Mouse (Mus musculus): ENCODE data around the gene Trim66. TPM values are rescaled to one million over a fixed set of nuclear protein-coding genes. Genes with fewer than 3 reads are reported as not detected.

Gene Trim66
- polyA plus RNA-seq, 1 experiment from 2014 or later: 0.25 TPM

GRCm38 (mm10) chr7:109438781-109439591, 68.9 kb downstream of the Trim66 start, which contains the start of gene Stk33:
Stk33 (minus strand) TSS chr7:109439081.
- H3K4me2 ChIP-seq (replicated peaks): peak within 1 kb of the TSS; percentile 67
- peak within 1 kb of the TSS; percentile 60 for H3K9ac ChIP-seq (replicated peaks)
- H3K27ac ChIP-seq (replicated peaks): peak within 1 kb of the TSS; percentile 62
- H3K4me3 ChIP-seq: peak within 1 kb of the TSS; percentile 48
- no peaks in the 10 kb centered on the region for H3K36me3 ChIP-seq
- no peaks in the 10 kb centered on the region; the same call in 1 of the 2 replicates for H3K27me3 ChIP-seq
- ATAC-seq (replicated peaks): peak; percentile 87
- no peaks in the 10 kb centered on the region for H3K9me3 ChIP-seq
- peaks cover 18% of the 10 kb centered on the region for H3K4me1 ChIP-seq
- WGBS: under 1% methylated on average over 62 of the region's 62 CpGs

- Histone ChIP-seq H3K36me3 (no peaks in the 10 kb centered on the region), H3K27ac (replicated peaks) (no peak overlapping the region), H3K9me3 (no peaks in the 10 kb centered on the region), H3K4me2 (replicated peaks) (no peak overlapping the region), H3K9ac (replicated peaks) (no peak overlapping the region), H3K4me1 (no peaks in the 10 kb centered on the region), H3K27me3 (0 out of 2 replicates have a peak, but pooled peaks cover 7% of the 10 kb centered on the region), H3K4me3 (no peak overlapping the region)
- 61% methylated on average over 3 of the region's 3 CpGs for WGBS
- peak; percentile 80 for ATAC-seq (replicated peaks)
Observed at GRCm38 (mm10) chr7:109424422-109425159, 83.3 kb downstream of the Trim66 start.

GRCm38 (mm10) chr7:109422803-109423202, 85.1 kb downstream of the Trim66 start:
- Histone ChIP-seq H3K4me1 (no peaks in the 10 kb centered on the region), H3K9ac (replicated peaks) (no peak overlapping the region), H3K36me3 (no peaks in the 10 kb centered on the region), H3K27me3 (0 out of 2 replicates have a peak, but pooled peaks cover 4% of the 10 kb centered on the region), H3K4me2 (replicated peaks) (no peak overlapping the region), H3K4me3 (no peak overlapping the region), H3K9me3 (no peaks in the 10 kb centered on the region), H3K27ac (replicated peaks) (no peak overlapping the region)
- 72% methylated on average over 8 of the region's 8 CpGs for WGBS
- no peak for ATAC-seq (replicated peaks)

- 20% methylated on average over 7 of the region's 7 CpGs for WGBS
- H3K9me3 ChIP-seq: no peaks in the 10 kb centered on the region
- ATAC-seq (replicated peaks): no peak
Observed at GRCm38 (mm10) chr7:109405491-109405890, 102.4 kb downstream of the Trim66 start.

GRCm38 (mm10) chr7:109399299-109399698, 108.6 kb downstream of the Trim66 start:
- peak overlapping the region; percentile 27; the same call in 1 of the 2 replicates for H3K27ac ChIP-seq (replicated peaks)
- no peak overlapping the region for H3K9ac ChIP-seq (replicated peaks)
- no peaks in the 10 kb centered on the region for H3K27me3 ChIP-seq
- no peak overlapping the region for H3K4me2 ChIP-seq (replicated peaks)
- H3K9me3 ChIP-seq: no peaks in the 10 kb centered on the region
- H3K4me3 ChIP-seq: no peak overlapping the region
- no peak for ATAC-seq (replicated peaks)
- no peaks in the 10 kb centered on the region for H3K4me1 ChIP-seq
- WGBS: 49% methylated on average over 3 of the region's 3 CpGs
- no peaks in the 10 kb centered on the region for H3K36me3 ChIP-seq

More at GRCm38 (mm10) chr7:109405491-109405890, 102.4 kb downstream of the Trim66 start:
- no peak overlapping the region for H3K9ac ChIP-seq (replicated peaks)
- no peaks in the 10 kb centered on the region for H3K27me3 ChIP-seq
- no peak overlapping the region for H3K27ac ChIP-seq (replicated peaks)
- no peaks in the 10 kb centered on the region for H3K36me3 ChIP-seq
- peaks cover 3% of the 10 kb centered on the region; the same call in 1 of the 2 replicates for H3K4me1 ChIP-seq
- H3K4me2 ChIP-seq (replicated peaks): no peak overlapping the region
- H3K4me3 ChIP-seq: no peak overlapping the region

Small RNA genes lying within 50 kb of the gene (microRNA-seq; reads per million reads assigned to microRNA genes)
- not detected for gene Gm47284

Other genes starting within 250 kb of the Trim66 start
- 5.8 and 7.0 TPM in 2 replicates for gene Stk33, start 69.1 kb downstream of the Trim66 start, polyA plus RNA-seq (2015; fragmentation: Nextera tagmentation; extraction: Ambion mirVana)
- gene Rpl27a, start 11.0 kb upstream of the Trim66 start, polyA plus RNA-seq (2015; fragmentation: Nextera tagmentation; extraction: Ambion mirVana): 83.3 and 86.3 TPM in 2 replicates
- gene St5, start 195.5 kb upstream of the Trim66 start, polyA plus RNA-seq (2015; fragmentation: Nextera tagmentation; extraction: Ambion mirVana): 11.4 and 13.1 TPM in 2 replicates
- gene Akip1, start 195.6 kb upstream of the Trim66 start, polyA plus RNA-seq (2015; fragmentation: Nextera tagmentation; extraction: Ambion mirVana): 18.1 and 18.9 TPM in 2 replicates
- gene BC051019, start 215.7 kb upstream of the Trim66 start, polyA plus RNA-seq (2015; fragmentation: Nextera tagmentation; extraction: Ambion mirVana): 0.22 and 0.88 TPM in 2 replicates
- gene Ascl3, start 223.6 kb upstream of the Trim66 start, polyA plus RNA-seq (2015; fragmentation: Nextera tagmentation; extraction: Ambion mirVana): not detected in 2 replicates
- gene Tmem9b, start 244.7 kb upstream of the Trim66 start, polyA plus RNA-seq (2015; fragmentation: Nextera tagmentation; extraction: Ambion mirVana): 91.7 and 95.2 TPM in 2 replicates